Mouse (Mus musculus): Measurements from ENCODE around the gene Gm37240. TPM values are rescaled to one million over a fixed set of nuclear protein-coding genes. Genes with fewer than 3 reads are reported as not detected.

The Gm37240 gene
- polyA plus RNA-seq, 1 experiment from 2014 or later = 0.16 TPM

GRCm38 (mm10) chr3:84921704-84922420 lies 965.5 kb downstream of the Gm37240 start:
- Histone ChIP-seq H3K27me3 (no peaks in the 10 kb centered on the region), H3K9ac (replicated peaks) (no peak overlapping the region), H3K27ac (no peak overlapping the region), H3K4me3 (replicated peaks) (no peak overlapping the region), H3K36me3 (no peaks in the 10 kb centered on the region), H3K4me1 (replicated peaks) (0 out of 2 replicates have a peak, but pooled peaks cover 3% of the 10 kb centered on the region), H3K4me2 (replicated peaks) (no peak overlapping the region), H3K9me3 (no peaks in the 10 kb centered on the region)
- no peak for ATAC-seq
- WGBS = 81% methylated on average over 6 of the region's 6 CpGs

GRCm38 (mm10) chr3:84917903-84918679 lies 969.2 kb downstream of the Gm37240 start:
- Histone ChIP-seq H3K9me3 (no peaks in the 10 kb centered on the region), H3K4me2 (replicated peaks) (no peak overlapping the region), H3K4me3 (replicated peaks) (no peak overlapping the region), H3K4me1 (replicated peaks) (no peaks in the 10 kb centered on the region), H3K9ac (replicated peaks) (no peak overlapping the region), H3K36me3 (no peaks in the 10 kb centered on the region), H3K27me3 (no peaks in the 10 kb centered on the region), H3K27ac (no peak overlapping the region)
- ATAC-seq = no peak
- 89% methylated on average over 9 of the region's 9 CpGs for WGBS

GRCm38 (mm10) chr3:84914284-84914683 lies 973.0 kb downstream of the Gm37240 start:
- H3K27ac ChIP-seq = no peak overlapping the region
- no peaks in the 10 kb centered on the region for H3K27me3 ChIP-seq
- H3K4me3 ChIP-seq (replicated peaks) = no peak overlapping the region
- H3K9me3 ChIP-seq = no peaks in the 10 kb centered on the region
- 0 out of 2 replicates have a peak, but pooled peaks cover under 1% of the 10 kb centered on the region for H3K4me1 ChIP-seq (replicated peaks)
- no peak overlapping the region for H3K4me2 ChIP-seq (replicated peaks)
- H3K36me3 ChIP-seq = no peaks in the 10 kb centered on the region
- 64% methylated on average over 1 of the region's 1 CpGs for WGBS
- no peak for ATAC-seq
- H3K9ac ChIP-seq (replicated peaks) = no peak overlapping the region

- ATAC-seq = no peak
Measured at GRCm38 (mm10) chr3:84906528-84906927, 980.8 kb downstream of the Gm37240 start.

GRCm38 (mm10) chr3:84897952-84898351 lies 989.4 kb downstream of the Gm37240 start:
- Histone ChIP-seq H3K27me3 (no peaks in the 10 kb centered on the region), H3K4me3 (replicated peaks) (no peak overlapping the region), H3K36me3 (no peaks in the 10 kb centered on the region), H3K27ac (no peak overlapping the region), H3K9ac (replicated peaks) (no peak overlapping the region), H3K9me3 (no peaks in the 10 kb centered on the region), H3K4me1 (replicated peaks) (no peaks in the 10 kb centered on the region), H3K4me2 (replicated peaks) (no peak overlapping the region)
- 93% methylated on average over 8 of the region's 8 CpGs for WGBS
- ATAC-seq = no peak

More at GRCm38 (mm10) chr3:84906528-84906927, 980.8 kb downstream of the Gm37240 start:
- 18% methylated on average over 1 of the region's 1 CpGs for WGBS
- Histone ChIP-seq H3K9me3 (no peaks in the 10 kb centered on the region), H3K27ac (no peak overlapping the region), H3K27me3 (no peaks in the 10 kb centered on the region), H3K4me2 (replicated peaks) (no peak overlapping the region), H3K36me3 (peaks cover 5% of the 10 kb centered on the region; the same call in 1 of the 2 replicates), H3K9ac (replicated peaks) (no peak overlapping the region), H3K4me1 (replicated peaks) (0 out of 2 replicates have a peak, but pooled peaks cover 3% of the 10 kb centered on the region), H3K4me3 (replicated peaks) (no peak overlapping the region)

- H3K27me3 ChIP-seq = no peaks in the 10 kb centered on the region
- no peak overlapping the region for H3K27ac ChIP-seq
- H3K36me3 ChIP-seq = no peaks in the 10 kb centered on the region
- H3K9ac ChIP-seq (replicated peaks) = no peak overlapping the region
- H3K4me1 ChIP-seq (replicated peaks) = no peaks in the 10 kb centered on the region
- no peak for ATAC-seq
- no peaks in the 10 kb centered on the region for H3K9me3 ChIP-seq
- H3K4me2 ChIP-seq (replicated peaks) = no peak overlapping the region
- no peak overlapping the region for H3K4me3 ChIP-seq (replicated peaks)
- WGBS = 99% methylated on average over 5 of the region's 5 CpGs
Measured at GRCm38 (mm10) chr3:84890983-84891382, 996.3 kb downstream of the Gm37240 start.

GRCm38 (mm10) chr3:84889648-84890047 lies 997.7 kb downstream of the Gm37240 start:
- Histone ChIP-seq H3K27me3 (no peaks in the 10 kb centered on the region), H3K4me2 (replicated peaks) (no peak overlapping the region), H3K4me1 (replicated peaks) (no peaks in the 10 kb centered on the region), H3K9ac (replicated peaks) (no peak overlapping the region), H3K36me3 (no peaks in the 10 kb centered on the region), H3K27ac (no peak overlapping the region), H3K4me3 (replicated peaks) (no peak overlapping the region), H3K9me3 (no peaks in the 10 kb centered on the region)
- 78% methylated on average over 1 of the region's 1 CpGs for WGBS
- no peak for ATAC-seq

GRCm38 (mm10) chr3:84883817-84884483 lies 1003.4 kb downstream of the Gm37240 start:
- H3K9ac ChIP-seq (replicated peaks) = no peak overlapping the region
- no peak overlapping the region for H3K27ac ChIP-seq
- no peak for ATAC-seq
- no peak overlapping the region for H3K4me2 ChIP-seq (replicated peaks)
- no peaks in the 10 kb centered on the region for H3K4me1 ChIP-seq (replicated peaks)
- whole genome bisulfite sequencing = 62% methylated on average over 11 of the region's 11 CpGs
- H3K4me3 ChIP-seq (replicated peaks) = no peak overlapping the region
- no peaks in the 10 kb centered on the region for H3K9me3 ChIP-seq
- H3K27me3 ChIP-seq = no peaks in the 10 kb centered on the region
- no peaks in the 10 kb centered on the region for H3K36me3 ChIP-seq

GRCm38 (mm10) chr3:84876211-84876610 lies 1011.1 kb downstream of the Gm37240 start:
- WGBS = 84% methylated on average over 4 of the region's 4 CpGs
- Histone ChIP-seq H3K9me3 (no peaks in the 10 kb centered on the region), H3K4me3 (replicated peaks) (no peak overlapping the region), H3K4me1 (replicated peaks) (no peaks in the 10 kb centered on the region), H3K9ac (replicated peaks) (no peak overlapping the region), H3K27me3 (no peaks in the 10 kb centered on the region), H3K27ac (no peak overlapping the region), H3K4me2 (replicated peaks) (no peak overlapping the region), H3K36me3 (no peaks in the 10 kb centered on the region)
- no peak for ATAC-seq

- Histone ChIP-seq H3K9ac (replicated peaks) (no peak overlapping the region), H3K9me3 (no peaks in the 10 kb centered on the region), H3K4me2 (replicated peaks) (no peak overlapping the region), H3K36me3 (no peaks in the 10 kb centered on the region), H3K4me3 (replicated peaks) (no peak overlapping the region), H3K4me1 (replicated peaks) (no peaks in the 10 kb centered on the region), H3K27ac (no peak overlapping the region), H3K27me3 (no peaks in the 10 kb centered on the region)
- 85% methylated on average over 9 of the region's 9 CpGs for WGBS
- no peak for ATAC-seq
Measured at GRCm38 (mm10) chr3:84875306-84875705, 1012.0 kb downstream of the Gm37240 start.

GRCm38 (mm10) chr3:84870126-84870525 lies 1017.2 kb downstream of the Gm37240 start:
- H3K27me3 ChIP-seq = no peaks in the 10 kb centered on the region
- ATAC-seq = no peak
- H3K9me3 ChIP-seq = no peaks in the 10 kb centered on the region
- no peak overlapping the region for H3K4me3 ChIP-seq (replicated peaks)
- H3K27ac ChIP-seq = no peak overlapping the region
- H3K9ac ChIP-seq (replicated peaks) = no peak overlapping the region
- no peak overlapping the region for H3K4me2 ChIP-seq (replicated peaks)
- H3K36me3 ChIP-seq = no peaks in the 10 kb centered on the region
- peaks cover 3% of the 10 kb centered on the region; the same call in 1 of the 2 replicates for H3K4me1 ChIP-seq (replicated peaks)

GRCm38 (mm10) chr3:84867991-84868390 lies 1019.3 kb downstream of the Gm37240 start:
- WGBS = 44% methylated on average over 1 of the region's 1 CpGs
- no peak overlapping the region for H3K9ac ChIP-seq (replicated peaks)
- no peaks in the 10 kb centered on the region for H3K9me3 ChIP-seq
- no peaks in the 10 kb centered on the region for H3K27me3 ChIP-seq
- peaks cover 3% of the 10 kb centered on the region; the same call in 1 of the 2 replicates for H3K4me1 ChIP-seq (replicated peaks)
- no peak overlapping the region for H3K4me2 ChIP-seq (replicated peaks)
- H3K4me3 ChIP-seq (replicated peaks) = no peak overlapping the region
- no peak overlapping the region for H3K27ac ChIP-seq
- H3K36me3 ChIP-seq = no peaks in the 10 kb centered on the region
- ATAC-seq = no peak

All from midbrain, embryonic 13.5 days (tissue).